Mouse (Mus musculus) 3T3-L1 (cell line): ENCODE results near the gene Map3k20.

Experiments used
- DNase-seq: peaks from one replicate; pipeline ENCODE4 v3.0.0-alpha.2; 2015; ENCODE audit warnings: low read depth, low spot score

The Map3k20 gene

DNA sequence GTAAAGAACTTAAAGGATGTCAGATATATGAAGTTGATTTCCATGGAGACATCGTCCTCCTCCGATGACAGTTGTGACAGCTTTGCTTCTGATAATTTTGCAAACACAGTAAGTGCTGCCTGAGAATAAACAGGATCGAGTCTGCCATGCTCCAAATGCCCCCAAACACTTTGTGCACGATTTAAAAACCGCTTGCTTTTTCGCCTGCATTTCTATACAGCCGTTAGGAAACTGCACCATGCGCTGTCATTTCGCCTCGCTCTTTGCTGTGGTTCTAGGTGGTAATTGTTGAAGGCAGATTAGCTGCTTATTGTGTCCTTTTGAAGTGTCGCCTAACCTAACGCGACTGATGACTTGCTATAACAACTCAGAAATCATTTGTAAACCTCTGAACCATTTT lies 193.5 kb downstream of the Map3k20 start:
- no peak for DNase-seq

- DNase-seq, result no peak
These were observed 194.4 kb downstream of the Map3k20 start for GRCm38 (mm10) chr2:72479818-72480217.

DNA sequence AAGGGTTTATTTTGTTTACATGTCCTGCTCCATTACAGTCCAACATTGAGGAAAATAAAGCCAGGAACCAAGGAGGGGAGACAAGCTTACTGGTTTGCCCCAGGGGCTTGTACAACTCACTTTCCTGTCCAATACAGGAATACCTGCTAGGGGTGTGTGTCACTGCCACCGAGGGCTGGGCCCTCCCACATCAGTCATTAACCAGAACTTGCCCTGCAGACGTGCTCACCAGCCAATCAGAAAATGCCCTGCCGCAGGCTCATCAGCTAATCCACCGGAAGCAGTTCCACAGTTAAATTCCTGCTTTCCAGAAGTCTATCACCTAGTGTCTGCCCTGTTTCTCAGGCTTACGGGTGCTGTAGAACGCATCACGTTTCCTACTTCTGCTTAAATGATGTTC lies 206.2 kb downstream of the Map3k20 start:
- no peak for DNase-seq
